ENCODE assay signal across 7 mouse cellular contexts in the genomic region with DNA sequence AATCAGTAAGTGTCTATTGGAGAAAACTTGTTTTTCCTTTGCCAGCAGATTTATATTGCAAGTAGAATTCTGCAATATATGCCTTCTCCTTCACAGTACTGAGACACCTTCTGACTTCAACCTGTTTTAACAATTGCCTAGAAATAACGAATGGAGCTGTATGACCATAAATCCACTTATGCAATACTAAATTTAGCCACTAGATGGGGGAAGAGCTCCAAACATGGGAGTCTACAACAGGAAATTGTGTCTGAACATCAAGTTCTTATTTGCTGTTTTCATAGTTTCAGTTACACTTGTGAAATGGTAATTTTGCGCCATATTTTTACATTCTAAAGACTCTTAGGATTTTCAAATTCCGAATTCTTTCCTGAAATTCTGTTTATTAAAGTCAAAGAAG. TPM values are rescaled to one million over a fixed set of nuclear protein-coding genes. Genes with fewer than 3 reads are reported as not detected.
DNase-seq lines count a peak whose midpoint lies in the region; ATAC-seq and TF ChIP-seq lines count a peak whose summit lies in the region.

No protein-coding gene starts in this region.

- peak; percentile 80 for TF ChIP-seq CTCF in E14TG2a.4 (conservative IDR thresholded peaks at IDR 0.05; ENCODE audit: low read length)

- H3K4me1 ChIP-seq in E14TG2a.4 (replicated peaks; ENCODE audit: low read depth, low read length), result no peaks in the 10 kb centered on the region
- H3K4me1 ChIP-seq in forebrain, embryonic 14.5 days (ENCODE audit: control insufficient read depth, insufficient read depth, low read length), result no peaks in the 10 kb centered on the region; the same call in 1 of the 2 replicates
- H3K4me1 ChIP-seq in midbrain, embryonic 13.5 days (replicated peaks), result no peaks in the 10 kb centered on the region

- no peak overlapping the region for H3K4me2 ChIP-seq in forebrain, embryonic 14.5 days (ENCODE audit: low read length)
- no peak overlapping the region for H3K4me2 ChIP-seq in midbrain, embryonic 13.5 days (replicated peaks)

- no peaks in the 10 kb centered on the region for H3K9me3 ChIP-seq in E14TG2a.4 (ENCODE audit: low read length)
- no peaks in the 10 kb centered on the region for H3K9me3 ChIP-seq in forebrain, embryonic 14.5 days (replicated peaks; ENCODE audit: control insufficient read depth, low read length)
- H3K9me3 ChIP-seq in midbrain, embryonic 13.5 days, result no peaks in the 10 kb centered on the region

- no peak overlapping the region for H3K4me3 ChIP-seq in E14TG2a.4 (replicated peaks; ENCODE audit: low read length)
- H3K4me3 ChIP-seq in forebrain, embryonic 14.5 days (ENCODE audit: low read depth, low read length), result no peak overlapping the region
- H3K4me3 ChIP-seq in midbrain, embryonic 13.5 days (replicated peaks), result no peak overlapping the region

- WGBS in forebrain, embryonic 14.5 days, result 4% methylated on average over 3 of the region's 3 CpGs
- 4% methylated on average over 3 of the region's 3 CpGs for whole genome bisulfite sequencing in midbrain, embryonic 13.5 days

- ATAC-seq in forebrain, embryonic 14.5 days, result peak; percentile 79
- ATAC-seq in midbrain, embryonic 13.5 days, result 0 out of 2 replicates have a peak, but pooled peaks have one; percentile 56

- no peaks in the 10 kb centered on the region for H3K27me3 ChIP-seq in E14TG2a.4 (ENCODE audit: insufficient read depth, low read length)
- H3K27me3 ChIP-seq in forebrain, embryonic 14.5 days (replicated peaks; ENCODE audit: control insufficient read depth, insufficient read depth, low read length), result no peaks in the 10 kb centered on the region
- H3K27me3 ChIP-seq in midbrain, embryonic 13.5 days, result no peaks in the 10 kb centered on the region

- no peak overlapping the region for H3K27ac ChIP-seq in forebrain, embryonic 14.5 days (ENCODE audit: low read depth, low read length)
- no peak overlapping the region for H3K27ac ChIP-seq in midbrain, embryonic 13.5 days

- H3K9ac ChIP-seq in forebrain, embryonic 14.5 days (ENCODE audit: low read length), result no peak overlapping the region
- no peak overlapping the region for H3K9ac ChIP-seq in midbrain, embryonic 13.5 days (replicated peaks)

- H3K36me3 ChIP-seq in E14TG2a.4 (ENCODE audit: insufficient read depth, low read length), result no peaks in the 10 kb centered on the region
- no peaks in the 10 kb centered on the region for H3K36me3 ChIP-seq in forebrain, embryonic 14.5 days (ENCODE audit: control insufficient read depth, insufficient read depth, low read length)
- no peaks in the 10 kb centered on the region for H3K36me3 ChIP-seq in midbrain, embryonic 13.5 days

- DNase-seq in layer of hippocampus, adult 9-11 months, result peak; percentile 27
- DNase-seq in layer of hippocampus, postnatal 10 days (ENCODE audit: low spot score in 2 of 2), result no peak
- peak; percentile 72 for DNase-seq in R1 (ENCODE audit: low read depth, low spot score)
- peak; percentile 96 for DNase-seq in forebrain, embryonic 14.5 days (ENCODE audit: low spot score)
- DNase-seq in adrenal gland, postnatal 14 days, result no peak

RNA-seq across cellular contexts. Expression of a gene that starts 6.2 kb away (rescaled TPM):
- total RNA-seq in layer of hippocampus, postnatal 10 days (2021), result 10 to 100 TPM; 27.5 to 27.7 TPM
- 37.3 and 44.0 TPM in 2 replicates for polyA plus RNA-seq in forebrain, embryonic 14.5 days (2014; fragmentation: Nextera tagmentation; extraction: Ambion mirVana)
- polyA plus RNA-seq in midbrain, embryonic 13.5 days (2015; fragmentation: Nextera tagmentation; extraction: Ambion mirVana), result 31.4 and 32.0 TPM in 2 replicates
- 6.0 and 7.7 TPM in 2 replicates for total RNA-seq in adrenal gland, postnatal 14 days (2021)

Comparison
In these comparisons a context has a peak if more than half of its experiments do, and no peak if none do; other contexts are left out.
1. DNase-seq: peak in layer of hippocampus, adult 9-11 months (single experiment), R1 (single experiment) and forebrain, embryonic 14.5 days (single experiment); none in layer of hippocampus, postnatal 10 days (0 of 2) and adrenal gland, postnatal 14 days (single experiment).